Mouse (Mus musculus) hematopoietic stem cell, adult 5-6 weeks (primary cell): Measurements from ENCODE around the gene Cnmd. TPM values are rescaled to one million over a fixed set of nuclear protein-coding genes. Genes with fewer than 3 reads are reported as not detected.

Experiments
- ATAC-seq, 2 experiments: fragments of 125-278 bp in 1 of 2; replicated peaks in 1 of 2; 2 replicates each; pipeline ENCODE4 v1.8.0; 2016 to 2017; ENCODE audit warnings: inconsistent platforms in 2 of 2, mild to moderate bottlenecking in 2 of 2, moderate number of reproducible peaks in 2 of 2, low read depth in 1 of 2, moderate TSS enrichment in 1 of 2; ENCODE audit not compliant: low FRiP score in 2 of 2, poor library complexity in 2 of 2, severe bottlenecking in 2 of 2, insufficient read depth in 1 of 2, low TSS enrichment in 1 of 2
- total RNA-seq: library from RNA; stranded (forward); fragments of 172-1452, 232-1000 nt; gene quantifications from 2 replicates; pipeline ENCODE4 v1.2.3, GENCODE M21; 2017

The Cnmd gene
- total RNA-seq, 1 experiment from 2014 or later: not detected

DNA sequence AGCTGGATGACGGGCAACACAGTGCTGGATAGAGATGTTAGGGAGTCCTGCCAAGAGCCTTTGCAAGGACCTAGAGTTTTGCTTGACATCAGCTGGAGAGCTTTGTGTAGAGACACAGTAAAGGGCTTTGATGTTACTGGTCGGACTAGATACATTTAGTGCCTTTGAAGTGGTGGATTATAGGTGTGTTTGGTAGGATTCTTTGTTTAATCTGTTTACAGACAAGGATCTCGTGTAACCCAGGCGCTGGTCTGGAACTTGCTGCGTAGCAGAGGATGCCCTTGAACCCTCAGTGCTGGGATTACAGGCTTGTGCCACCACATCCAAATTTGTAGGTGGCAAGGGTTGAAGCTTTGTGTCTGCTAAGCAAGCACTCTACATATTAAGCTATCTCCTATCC is 67.9 kb downstream of the Cnmd start:
- ATAC-seq: no peak

DNA sequence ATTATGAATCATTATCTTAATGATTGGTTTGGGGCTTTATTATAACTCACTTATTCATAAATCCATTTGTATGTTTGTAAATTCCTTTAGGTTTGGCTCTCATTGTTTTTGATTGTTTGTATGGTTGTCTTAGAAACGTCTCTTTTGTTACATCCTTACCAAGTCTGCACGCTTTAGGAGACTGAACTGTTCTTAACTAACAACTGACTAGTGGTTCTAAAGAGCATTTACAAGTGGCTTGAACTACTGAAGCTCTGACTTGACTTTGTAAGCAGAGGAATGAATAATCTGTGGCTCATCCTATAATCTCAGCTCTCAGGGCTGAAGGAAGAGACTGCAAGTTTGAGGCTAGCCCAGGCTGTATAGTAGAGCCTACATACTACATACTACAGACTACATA is 70.4 kb downstream of the Cnmd start:
- ATAC-seq: no peak

DNA sequence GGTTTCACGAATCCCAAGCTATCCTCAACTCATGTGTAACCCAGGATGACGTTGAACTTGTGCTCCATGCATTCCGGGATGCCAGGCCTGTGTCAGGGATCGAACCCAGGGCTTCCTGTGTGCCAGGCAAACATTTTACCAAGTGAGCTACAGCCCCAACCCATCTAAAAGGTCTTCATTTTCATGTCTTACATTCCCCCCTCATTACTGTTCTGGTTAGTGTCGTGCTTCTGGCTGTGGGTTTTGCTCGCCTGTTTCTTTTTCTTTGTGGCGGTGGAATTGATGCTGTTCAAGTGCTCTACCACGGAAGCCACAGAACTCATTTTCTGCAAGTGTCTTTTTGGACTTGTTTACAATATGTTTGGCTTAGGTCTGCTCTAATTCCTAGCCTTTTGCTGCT is 71.1 kb downstream of the Cnmd start:
- no peak for ATAC-seq

DNA sequence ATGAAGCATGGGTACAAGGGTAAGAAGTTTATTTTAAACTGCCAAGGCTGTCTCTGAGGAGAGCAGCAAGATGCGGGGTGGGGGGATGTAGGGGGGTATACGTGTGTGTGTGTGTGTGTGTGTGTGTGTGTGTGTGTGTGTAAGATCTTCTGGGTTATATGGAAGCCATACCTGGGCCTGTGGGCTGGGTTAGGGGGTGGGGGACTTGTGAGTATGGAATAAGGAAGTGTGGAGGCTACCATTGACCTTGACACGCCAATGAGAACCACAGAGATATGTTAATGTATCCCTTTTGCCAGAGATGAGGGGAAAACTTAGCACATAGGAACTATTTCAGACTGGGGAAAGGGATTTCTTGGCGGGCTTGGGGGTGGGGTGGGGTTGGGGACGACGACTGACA is 72.6 kb downstream of the Cnmd start:
- no peak for ATAC-seq

DNA sequence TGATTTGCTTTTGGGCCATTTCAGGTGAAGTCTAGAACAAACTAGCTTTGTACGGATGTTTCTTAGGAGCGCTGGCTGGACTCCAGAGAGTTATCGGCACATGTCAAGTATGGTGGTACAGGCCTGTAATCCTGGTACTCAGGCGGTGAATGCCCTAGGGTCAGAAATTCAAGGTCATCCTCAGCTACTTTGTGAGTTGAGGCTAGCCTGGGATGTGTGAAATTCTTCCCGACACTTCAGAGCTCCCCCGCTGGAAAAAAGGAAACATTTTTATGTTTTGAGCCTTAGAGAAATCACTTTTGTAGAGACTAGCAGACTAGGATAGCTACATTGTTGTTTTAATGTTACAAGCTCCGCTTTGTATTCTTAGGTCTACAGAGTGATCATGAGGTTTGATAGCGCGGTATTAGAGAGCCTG is 73.4 kb downstream of the Cnmd start:
- no peak for ATAC-seq

DNA sequence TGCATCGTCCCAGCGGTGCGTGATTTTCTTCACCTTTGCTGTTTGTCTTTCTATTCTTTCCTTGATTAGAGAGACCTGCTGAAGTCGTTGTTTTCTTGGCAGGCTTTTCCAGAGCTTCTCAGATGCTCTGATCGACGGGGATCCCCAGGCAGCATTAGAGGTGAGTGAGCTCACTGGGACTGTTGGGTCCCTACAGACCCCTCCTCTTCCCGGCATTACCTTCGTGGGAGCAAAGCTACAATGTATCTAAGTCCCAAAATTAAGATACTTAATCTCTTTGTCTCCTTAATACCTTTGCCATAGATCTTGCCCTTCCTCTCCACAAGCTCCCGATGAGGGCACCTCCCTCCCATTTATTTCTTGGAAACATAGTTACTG is 74.1 kb downstream of the Cnmd start:
- ATAC-seq: no peak

Other genes starting within 250 kb of the Cnmd start
- gene Kbtbd7, start 235.7 kb downstream of the Cnmd start, total RNA-seq: 25.7 and 28.3 TPM in 2 replicates
- gene Kbtbd6, start 210.3 kb downstream of the Cnmd start, total RNA-seq: 3.5 and 3.6 TPM in 2 replicates
- gene Elf1, start 181.0 kb downstream of the Cnmd start, total RNA-seq: 323 and 335 TPM in 2 replicates
- 67.9 and 89.1 TPM in 2 replicates for gene Wbp4, start 180.7 kb downstream of the Cnmd start, total RNA-seq
- gene Sugt1, start 74.5 kb downstream of the Cnmd start, total RNA-seq: 141 and 146 TPM in 2 replicates
- gene Pcdh8, start 109.1 kb upstream of the Cnmd start, total RNA-seq: not detected in 2 replicates